Mouse (Mus musculus) erythroblast, embryonic 14.5 days (primary cell): ENCODE results near the gene Fgf10. TPM values are rescaled to one million over a fixed set of nuclear protein-coding genes. Genes with fewer than 3 reads are reported as not detected.

Experiments
- H3K27me3 ChIP-seq: 2 replicates; pipeline ENCODE4 v1.6.1; 2012; ENCODE audit warnings: inconsistent platforms; ENCODE audit not compliant: control insufficient read depth
- H3K36me3 ChIP-seq: 2 replicates; pipeline ENCODE4 v1.6.1; 2012; ENCODE audit warnings: mild to moderate bottlenecking, inconsistent platforms; ENCODE audit not compliant: control insufficient read depth
- H3K4me1 ChIP-seq: 2 replicates; pipeline ENCODE4 v1.6.1; 2012; ENCODE audit warnings: inconsistent platforms; ENCODE audit not compliant: control insufficient read depth
- H3K4me3 ChIP-seq: replicated peaks from 2 replicates; pipeline ENCODE3; 2012; ENCODE audit warnings: moderate library complexity, mild to moderate bottlenecking, inconsistent platforms
- H3K9me3 ChIP-seq: 2 replicates; pipeline ENCODE4 v1.6.1; 2012; ENCODE audit warnings: low read length, inconsistent platforms, mixed read lengths; ENCODE audit not compliant: control insufficient read depth
- GATA1 ChIP-seq: IDR thresholded peaks from 2 replicates; pipeline ENCODE4 v1.6.1; 2012; ENCODE audit warnings: low read length, inconsistent platforms, mixed read lengths
- TAL1 ChIP-seq: IDR thresholded peaks from 3 replicates; pipeline ENCODE4 v1.6.1; 2012; ENCODE audit warnings: low read length, inconsistent platforms, mixed read lengths
- polyA plus RNA-seq: library from polyadenylated mRNA; stranded (reverse); fragments of >175 nt; gene quantifications from 2 replicates; pipeline ENCODE4 v1.2.3, GENCODE M21; 2012

Fgf10 gene
- polyA plus RNA-seq, 1 experiment, result not detected

DNA sequence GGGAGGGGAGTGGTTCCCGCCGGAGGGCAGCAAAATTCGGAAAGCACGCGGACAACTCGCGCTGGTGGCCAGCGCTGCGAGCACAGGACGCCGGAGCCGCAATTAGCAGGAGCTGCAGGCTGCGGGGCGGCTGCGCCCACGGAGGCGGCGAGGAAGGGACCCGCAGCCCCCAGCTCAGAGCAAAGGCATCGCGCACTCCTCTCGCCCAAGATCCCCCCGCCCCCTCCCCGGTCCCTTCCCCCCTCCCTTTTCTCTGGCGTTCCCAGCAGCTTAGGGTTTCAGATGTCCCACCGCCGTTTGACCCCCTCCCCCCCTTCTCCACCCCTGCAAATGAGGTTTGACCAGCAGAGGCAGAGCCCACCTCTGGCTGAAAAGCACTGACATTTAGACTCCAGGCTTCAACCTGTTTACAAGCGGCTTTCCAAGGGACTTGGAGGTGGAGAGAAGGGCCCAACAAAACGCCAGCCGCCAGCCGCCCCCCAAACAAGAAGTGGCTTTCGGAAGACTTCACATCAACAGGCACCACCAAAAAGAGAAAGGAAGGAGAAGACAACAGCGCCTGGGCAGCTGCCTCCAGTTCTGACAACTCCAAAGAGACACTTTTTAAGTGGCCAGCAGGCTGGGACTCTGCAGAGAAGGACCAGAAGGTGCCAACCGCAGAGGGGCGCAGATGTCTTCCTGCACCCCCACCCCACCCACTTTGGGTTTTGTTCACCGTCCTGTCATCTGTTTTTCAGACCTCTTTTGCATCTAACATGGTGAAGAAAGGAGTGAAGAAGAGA lies 44.9 kb downstream of the Fgf10 start:
- no peak for TF ChIP-seq GATA1
- TF ChIP-seq TAL1, result no peak
- H3K9me3 ChIP-seq, result no peaks in the 10 kb centered on the region
- H3K4me1 ChIP-seq, result no peaks in the 10 kb centered on the region
- no peak overlapping the region for H3K4me3 ChIP-seq
- H3K27me3 ChIP-seq, result peaks cover 43% of the 10 kb centered on the region
- no peaks in the 10 kb centered on the region for H3K36me3 ChIP-seq

DNA sequence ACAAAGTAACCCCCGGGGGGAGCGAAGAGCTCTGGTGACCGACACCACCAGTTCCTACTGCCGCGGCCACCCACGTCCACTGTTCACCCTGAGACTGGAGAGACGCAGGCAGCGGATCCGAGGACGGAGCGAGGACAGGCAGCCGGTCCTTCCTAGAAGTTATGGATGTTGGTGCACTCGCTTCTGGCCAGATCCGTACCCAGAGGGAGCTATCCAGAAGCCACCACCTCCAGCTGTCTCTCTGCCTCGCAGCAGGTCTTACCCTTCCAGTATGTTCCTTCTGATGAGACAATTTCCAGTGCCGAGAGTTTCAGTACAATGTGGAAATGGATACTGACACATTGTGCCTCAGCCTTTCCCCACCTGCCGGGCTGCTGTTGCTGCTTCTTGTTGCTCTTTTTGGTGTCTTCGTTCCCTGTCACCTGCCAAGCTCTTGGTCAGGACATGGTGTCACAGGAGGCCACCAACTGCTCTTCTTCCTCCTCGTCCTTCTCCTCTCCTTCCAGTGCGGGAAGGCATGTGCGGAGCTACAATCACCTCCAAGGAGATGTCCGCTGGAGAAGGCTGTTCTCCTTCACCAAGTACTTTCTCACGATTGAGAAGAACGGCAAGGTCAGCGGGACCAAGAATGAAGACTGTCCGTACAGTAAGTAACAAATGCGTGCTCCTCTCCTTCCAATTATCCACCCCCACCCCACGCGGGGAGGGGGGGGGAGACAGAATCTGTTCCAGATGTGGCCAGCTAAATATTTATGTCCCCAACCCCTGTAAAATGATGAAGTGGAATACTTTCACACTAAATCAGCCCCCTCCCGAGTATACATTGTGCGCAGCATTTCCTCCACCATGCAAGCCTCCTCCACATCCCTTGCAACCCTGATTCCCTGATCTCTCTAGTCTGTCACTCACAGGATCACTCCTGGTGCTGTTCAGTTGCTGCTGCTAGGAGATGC lies 45.8 kb downstream of the Fgf10 start:
- Histone ChIP-seq H3K4me3 (no peak overlapping the region), H3K36me3 (no peaks in the 10 kb centered on the region), H3K9me3 (no peaks in the 10 kb centered on the region), H3K4me1 (no peaks in the 10 kb centered on the region), H3K27me3 (peaks cover 43% of the 10 kb centered on the region)
- no peak for TF ChIP-seq TAL1
- TF ChIP-seq GATA1, result no peak

DNA sequence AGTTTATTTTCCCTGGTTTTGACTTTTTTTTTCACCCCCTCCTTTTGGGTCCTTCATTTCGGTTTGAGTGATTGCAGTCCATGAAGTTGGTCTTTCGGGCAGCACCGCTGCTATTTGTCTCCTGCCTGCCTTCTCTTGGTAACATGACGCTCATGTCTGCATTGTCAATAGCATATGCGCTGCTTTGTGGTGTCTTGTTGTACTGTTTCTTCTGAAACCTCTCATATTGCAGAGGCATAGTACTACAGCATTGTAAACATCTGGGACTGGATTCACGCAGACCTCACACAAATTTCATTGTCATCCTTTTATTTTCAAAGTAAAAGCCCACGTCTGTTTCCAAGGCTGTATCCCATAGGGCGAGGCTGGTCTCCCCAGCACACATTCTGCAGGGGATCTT lies 46.7 kb downstream of the Fgf10 start:
- H3K36me3 ChIP-seq, result no peaks in the 10 kb centered on the region
- no peak overlapping the region for H3K4me3 ChIP-seq
- H3K27me3 ChIP-seq, result peaks cover 43% of the 10 kb centered on the region
- no peaks in the 10 kb centered on the region for H3K9me3 ChIP-seq
- TF ChIP-seq GATA1, result no peak
- TF ChIP-seq TAL1, result no peak
- H3K4me1 ChIP-seq, result no peaks in the 10 kb centered on the region

DNA sequence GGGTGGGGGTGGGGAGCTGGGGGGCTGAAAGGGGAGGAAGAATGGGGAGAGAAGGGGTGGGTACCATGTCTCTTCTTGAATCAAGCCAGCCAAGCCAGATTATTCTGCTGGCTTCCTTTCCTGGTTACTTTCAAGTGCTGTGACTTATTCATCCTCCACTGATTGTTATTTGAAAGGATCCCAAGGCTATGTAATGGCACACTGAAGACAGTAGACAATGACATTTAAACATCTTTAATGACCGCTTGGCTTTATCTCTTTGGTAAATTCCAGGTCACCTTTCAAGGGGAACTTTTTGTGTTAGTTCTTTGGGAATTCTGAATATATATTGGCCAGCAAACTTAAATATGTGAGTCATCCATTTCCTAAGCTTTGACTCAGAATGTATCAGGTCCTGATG lies 47.1 kb downstream of the Fgf10 start:
- H3K4me1 ChIP-seq, result no peaks in the 10 kb centered on the region
- peaks cover 43% of the 10 kb centered on the region for H3K27me3 ChIP-seq
- H3K4me3 ChIP-seq, result no peak overlapping the region
- no peaks in the 10 kb centered on the region for H3K36me3 ChIP-seq
- no peaks in the 10 kb centered on the region for H3K9me3 ChIP-seq
- no peak for TF ChIP-seq GATA1
- no peak for TF ChIP-seq TAL1

DNA sequence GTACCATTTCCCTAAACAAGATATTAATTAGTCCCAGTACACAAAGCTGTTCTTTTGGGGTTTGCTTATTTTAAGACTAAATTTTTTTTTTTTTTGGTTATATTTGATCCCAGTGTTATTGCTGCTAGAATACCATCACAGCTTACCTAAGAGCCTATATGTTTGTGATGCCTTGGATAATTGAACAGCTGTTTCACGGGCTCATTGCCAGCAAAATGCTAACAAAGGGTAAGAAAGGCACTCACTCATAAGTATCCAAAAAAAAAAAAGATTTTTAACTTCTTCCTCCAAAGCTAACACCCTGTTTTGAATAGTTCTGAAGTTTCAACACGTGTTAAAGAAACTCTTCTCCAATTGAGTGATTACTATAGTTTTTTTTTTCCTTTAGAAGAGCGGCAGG lies 48.8 kb downstream of the Fgf10 start:
- Histone ChIP-seq H3K4me1 (no peaks in the 10 kb centered on the region), H3K9me3 (no peaks in the 10 kb centered on the region), H3K27me3 (peaks cover 35% of the 10 kb centered on the region), H3K36me3 (no peaks in the 10 kb centered on the region), H3K4me3 (no peak overlapping the region)
- TF ChIP-seq GATA1 (no peak), TAL1 (no peak)

DNA sequence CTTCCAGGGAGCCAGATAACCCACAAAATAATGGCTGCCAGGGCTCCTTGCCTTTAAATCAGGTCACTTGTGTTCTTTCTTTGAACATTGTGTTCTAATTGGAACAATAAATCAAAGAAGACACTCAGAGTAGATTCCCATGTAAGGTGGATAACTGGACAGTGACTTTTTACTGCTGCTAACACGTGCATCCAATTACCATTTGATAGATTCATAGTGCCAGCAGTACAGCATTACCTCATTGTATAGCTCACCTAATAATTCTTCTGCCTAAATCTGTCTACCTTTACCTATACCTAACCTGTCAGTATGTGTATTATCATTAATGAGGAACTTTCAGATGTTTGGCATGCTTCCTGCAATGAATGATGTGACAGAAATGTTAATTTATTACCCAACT lies 52.1 kb downstream of the Fgf10 start:
- Histone ChIP-seq H3K4me1 (no peaks in the 10 kb centered on the region), H3K4me3 (no peak overlapping the region), H3K27me3 (peaks cover 2% of the 10 kb centered on the region), H3K36me3 (no peaks in the 10 kb centered on the region), H3K9me3 (no peaks in the 10 kb centered on the region)
- TF ChIP-seq GATA1, result no peak
- no peak for TF ChIP-seq TAL1

DNA sequence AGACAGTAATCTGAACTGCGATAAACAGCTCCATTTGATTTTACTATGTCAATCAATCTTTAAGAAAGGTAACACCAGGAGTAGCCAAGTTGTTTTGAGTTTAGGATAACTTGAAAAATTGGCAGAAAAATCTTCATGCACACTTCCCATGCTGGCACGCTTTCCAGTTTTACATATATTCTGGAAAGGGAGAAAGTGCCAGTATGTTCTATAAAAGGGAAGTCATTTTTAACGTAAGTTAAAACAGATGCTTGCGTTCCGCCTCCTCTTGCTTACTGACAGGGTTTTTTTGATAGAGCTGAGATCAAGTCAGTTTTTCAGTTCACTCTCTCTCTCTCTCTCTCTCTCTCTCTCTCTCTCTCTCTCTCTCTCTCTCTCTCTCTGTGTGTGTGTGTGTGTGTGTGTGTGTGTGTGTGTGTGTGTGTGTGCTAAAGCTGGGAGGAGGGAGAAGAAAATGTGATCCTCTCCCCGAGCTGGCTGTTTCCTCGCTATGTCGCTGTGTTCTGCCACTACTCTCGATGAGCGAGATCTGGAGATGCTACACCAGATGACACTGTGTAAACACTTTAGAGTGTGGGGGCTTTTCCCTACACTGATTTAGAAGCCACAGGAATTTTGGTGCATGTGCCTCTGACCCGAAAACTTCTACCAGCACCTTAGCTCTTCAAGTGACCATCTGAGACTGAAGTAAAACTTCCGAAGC lies 62.4 kb downstream of the Fgf10 start:
- Histone ChIP-seq H3K9me3 (no peaks in the 10 kb centered on the region), H3K4me3 (no peak overlapping the region), H3K4me1 (no peaks in the 10 kb centered on the region), H3K27me3 (no peaks in the 10 kb centered on the region), H3K36me3 (no peaks in the 10 kb centered on the region)
- TF ChIP-seq TAL1, result no peak
- TF ChIP-seq GATA1, result no peak

DNA sequence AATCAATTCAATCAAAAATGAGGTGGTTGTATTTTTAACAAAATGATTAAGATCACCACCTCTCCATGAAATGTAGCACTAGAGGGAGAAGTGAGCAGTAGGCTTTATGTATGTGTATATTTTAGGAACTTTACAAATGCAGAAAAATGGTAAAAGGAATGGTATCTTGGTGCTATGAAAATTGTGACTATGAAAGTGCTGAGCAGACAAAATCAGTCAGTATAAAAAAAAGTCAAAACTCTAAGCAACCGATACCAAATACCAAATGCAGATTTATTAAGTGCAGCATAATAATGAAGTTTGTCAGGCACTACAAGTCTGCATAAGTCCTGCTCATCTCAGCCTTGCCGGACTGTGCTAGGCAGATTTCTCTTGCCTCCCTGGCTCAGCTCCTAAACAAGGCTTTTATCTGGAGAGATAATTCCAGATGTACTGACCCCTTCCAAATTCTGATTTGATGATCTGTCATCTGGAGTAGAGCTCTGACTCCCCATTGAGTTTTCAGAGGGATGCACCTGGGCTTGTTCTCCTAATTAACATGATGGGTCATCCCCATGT lies 70.3 kb downstream of the Fgf10 start:
- H3K4me3 ChIP-seq, result no peak overlapping the region
- no peaks in the 10 kb centered on the region for H3K9me3 ChIP-seq
- no peaks in the 10 kb centered on the region for H3K4me1 ChIP-seq
- no peaks in the 10 kb centered on the region for H3K27me3 ChIP-seq
- no peak for TF ChIP-seq TAL1
- TF ChIP-seq GATA1, result no peak
- H3K36me3 ChIP-seq, result no peaks in the 10 kb centered on the region
